Mouse (Mus musculus) megakaryocyte, adult 5-6 weeks (primary cell): ENCODE data around the gene Spa17. TPM values are rescaled to one million over a fixed set of nuclear protein-coding genes. Genes with fewer than 3 reads are reported as not detected.

Source experiments
- ATAC-seq: 2 replicates; pipeline ENCODE4 v1.8.0; 2016; ENCODE audit warnings: mild to moderate bottlenecking, inconsistent platforms; ENCODE audit not compliant: poor library complexity, severe bottlenecking
- total RNA-seq, 2 experiments: library from RNA; stranded (forward) in 1 of 2; stranded (reverse) in 1 of 2; fragments of 153-499, 151-499 nt in 1 of 2; fragments of 221-1000, 200-1000 nt in 1 of 2; gene quantifications; 2 replicates each; pipeline versions ENCODE4 v1.2.3 to v1.2.4; 2015 to 2017

Gene Spa17
- total RNA-seq (2015) = 2.3 and 2.7 TPM in 2 replicates
- total RNA-seq (2017) = 3.6 TPM in 1 of 2 replicates, not detected in the other

- ATAC-seq = peak; percentile 94
These were observed at the start of gene Spa17 for GRCm38 (mm10) chr9:37613182-37613910. TSS of gene Spa17 (minus strand) at chr9:37613722.

- ATAC-seq = no peak
These were observed 49.7 kb upstream of the Spa17 start for GRCm38 (mm10) chr9:37663210-37663609.

GRCm38 (mm10) chr9:37659413-37659812 lies 45.9 kb upstream of the Spa17 start:
- ATAC-seq = no peak

- ATAC-seq = peak; percentile 80
These were observed 43.5 kb upstream of the Spa17 start, which contains the start of gene Tbrg1 for GRCm38 (mm10) chr9:37656931-37657481. TSS of gene Tbrg1 (minus strand) at chr9:37657312.

- peak; percentile 75 for ATAC-seq
These were observed 42.9 kb upstream of the Spa17 start for GRCm38 (mm10) chr9:37656439-37656881.

- ATAC-seq = peak; percentile 29; the same call in 1 of the 2 replicates
These were observed 42.4 kb upstream of the Spa17 start for GRCm38 (mm10) chr9:37655961-37656360.

GRCm38 (mm10) chr9:37653836-37654235 lies 40.3 kb upstream of the Spa17 start:
- ATAC-seq = no peak

GRCm38 (mm10) chr9:37650639-37651038 lies 37.1 kb upstream of the Spa17 start:
- ATAC-seq = no peak

GRCm38 (mm10) chr9:37646246-37646645 lies 32.7 kb upstream of the Spa17 start:
- ATAC-seq = no peak

GRCm38 (mm10) chr9:37638721-37639120 lies 25.2 kb upstream of the Spa17 start:
- no peak for ATAC-seq

GRCm38 (mm10) chr9:37636800-37637542 lies 23.4 kb upstream of the Spa17 start:
- ATAC-seq = no peak

GRCm38 (mm10) chr9:37636335-37636734 lies 22.8 kb upstream of the Spa17 start:
- ATAC-seq = peak; percentile 83

- ATAC-seq = no peak
These were observed 20.7 kb upstream of the Spa17 start for GRCm38 (mm10) chr9:37634269-37634668.

GRCm38 (mm10) chr9:37632305-37632704 lies 18.8 kb upstream of the Spa17 start:
- no peak for ATAC-seq

- ATAC-seq = no peak
These were observed 16.4 kb upstream of the Spa17 start for GRCm38 (mm10) chr9:37629941-37630340.

GRCm38 (mm10) chr9:37628581-37628980 lies 15.1 kb upstream of the Spa17 start:
- no peak for ATAC-seq

- ATAC-seq = no peak
These were observed 13.7 kb upstream of the Spa17 start for GRCm38 (mm10) chr9:37627263-37627662.

- ATAC-seq = no peak
These were observed 12.6 kb upstream of the Spa17 start for GRCm38 (mm10) chr9:37626103-37626567.

GRCm38 (mm10) chr9:37625641-37626040 lies 12.1 kb upstream of the Spa17 start:
- ATAC-seq = no peak

- ATAC-seq = no peak
These were observed 11.6 kb upstream of the Spa17 start for GRCm38 (mm10) chr9:37625129-37625528.

GRCm38 (mm10) chr9:37624502-37624901 lies 11.0 kb upstream of the Spa17 start:
- ATAC-seq = no peak
